Mouse (Mus musculus): ENCODE measurements around the gene Wnt6.

- no peak for TF ChIP-seq CTCF (IDR thresholded peaks at IDR 0.05; ENCODE audit: extremely low read depth, insufficient read depth, low read length)
- no peak for TF ChIP-seq POLR2A (IDR thresholded peaks at IDR 0.05; ENCODE audit: extremely low read depth, insufficient read depth, low read length)
These were observed 236 bp upstream of the Wnt6 start for GRCm38 (mm10) chr1:74771467-74771844.

Measured in cortical plate, adult 2 months (tissue).